Mouse (Mus musculus) megakaryocyte-erythroid progenitor cell, adult 5-6 weeks (primary cell): ENCODE results near the gene Ugt1a6a. TPM values are rescaled to one million over a fixed set of nuclear protein-coding genes. Genes with fewer than 3 reads are reported as not detected.
A peak's percentile ranks its signal among the peaks of the same experiment; 100 is the strongest.
"Not testable (repeated sequence)": the region's sequence is repeated elsewhere in the genome, so short reads cannot be mapped to it uniquely, and the experiment has no call there.

Experiments
- ATAC-seq: replicated peaks from 2 replicates; pipeline ENCODE4 v1.8.0; 2016; ENCODE audit warnings: mild to moderate bottlenecking, inconsistent platforms; ENCODE audit not compliant: severe bottlenecking, poor library complexity, low FRiP score, low TSS enrichment
- total RNA-seq, 2 experiments: library from RNA; stranded (forward) in 1 of 2; stranded (reverse) in 1 of 2; fragments of 200-1000, 215-1000 nt in 1 of 2; fragments of >200 nt in 1 of 2; fragmentation: Nextera tagmentation in 1 of 2; gene quantifications; 2 replicates each; pipeline ENCODE4 v1.2.3; 2014 to 2017

Ugt1a6a gene
- total RNA-seq, 2 experiments from 2014 or later = not detected

GRCm38 (mm10) chr1:88205294-88205922 is 70.8 kb downstream of the Ugt1a6a start, which contains the start of gene Dnajb3:
Gene Dnajb3, minus strand, starts transcription at chr1:88205782.
- peak; percentile 60 for ATAC-seq

GRCm38 (mm10) chr1:88206843-88207479 is 72.4 kb downstream of the Ugt1a6a start:
- peak; percentile 87 for ATAC-seq

DNA sequence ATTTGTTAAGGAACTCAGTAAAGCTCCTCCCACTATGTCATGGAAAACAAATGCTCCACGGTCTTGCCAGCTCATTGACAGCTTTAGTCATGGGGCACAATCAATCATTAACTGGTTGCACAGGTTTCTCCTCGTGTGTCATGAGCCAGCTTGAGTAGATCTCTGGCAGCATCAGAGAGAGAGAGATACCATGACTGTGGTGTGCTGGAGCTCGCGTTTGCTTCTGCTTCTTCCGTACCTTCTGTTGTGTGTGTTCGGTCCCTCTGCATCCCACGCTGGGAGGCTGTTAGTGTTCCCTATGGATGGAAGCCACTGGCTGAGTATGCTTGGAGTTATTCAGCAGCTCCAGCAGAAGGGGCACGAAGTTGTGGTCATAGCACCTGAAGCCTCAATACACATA is 77.2 kb downstream of the Ugt1a6a start, which contains the start of gene Ugt1a1:
Gene Ugt1a1, plus strand, starts transcription at position 148 of the 400 bp plus-strand sequence.
- peak; percentile 16; the same call in 1 of the 2 replicates for ATAC-seq

DNA sequence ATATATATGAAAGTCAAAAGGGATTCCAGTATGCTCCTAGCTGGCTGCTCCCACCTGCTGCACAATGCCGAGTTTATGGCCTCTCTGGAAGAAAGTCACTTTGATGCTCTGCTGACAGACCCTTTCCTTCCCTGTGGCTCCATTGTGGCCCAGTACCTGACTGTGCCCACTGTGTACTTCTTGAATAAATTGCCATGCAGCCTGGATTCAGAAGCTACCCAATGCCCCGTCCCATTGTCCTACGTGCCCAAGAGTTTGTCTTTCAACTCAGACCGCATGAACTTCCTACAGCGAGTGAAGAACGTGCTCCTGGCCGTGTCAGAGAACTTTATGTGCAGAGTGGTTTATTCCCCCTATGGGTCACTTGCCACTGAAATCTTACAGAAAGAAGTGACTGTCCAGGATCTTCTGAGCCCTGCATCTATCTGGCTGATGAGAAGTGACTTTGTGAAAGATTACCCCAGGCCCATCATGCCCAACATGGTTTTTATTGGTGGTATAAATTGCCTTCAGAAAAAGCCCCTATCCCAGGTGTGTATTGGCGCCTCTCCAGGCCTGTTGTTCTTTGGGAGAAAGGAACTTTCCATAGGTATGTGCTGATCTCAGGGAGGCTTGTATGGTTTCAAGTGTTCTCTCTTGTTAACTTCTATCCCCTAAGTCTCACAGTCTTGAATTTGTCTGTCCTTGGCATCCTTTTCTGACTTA is 77.9 kb downstream of the Ugt1a6a start:
- ATAC-seq = no peak

GRCm38 (mm10) chr1:88213061-88213460 is 78.5 kb downstream of the Ugt1a6a start:
- no peak for ATAC-seq

- 0 out of 2 replicates have a peak, but pooled peaks have one; percentile 19 for ATAC-seq
These were observed 79.3 kb downstream of the Ugt1a6a start for GRCm38 (mm10) chr1:88213766-88214461.

DNA sequence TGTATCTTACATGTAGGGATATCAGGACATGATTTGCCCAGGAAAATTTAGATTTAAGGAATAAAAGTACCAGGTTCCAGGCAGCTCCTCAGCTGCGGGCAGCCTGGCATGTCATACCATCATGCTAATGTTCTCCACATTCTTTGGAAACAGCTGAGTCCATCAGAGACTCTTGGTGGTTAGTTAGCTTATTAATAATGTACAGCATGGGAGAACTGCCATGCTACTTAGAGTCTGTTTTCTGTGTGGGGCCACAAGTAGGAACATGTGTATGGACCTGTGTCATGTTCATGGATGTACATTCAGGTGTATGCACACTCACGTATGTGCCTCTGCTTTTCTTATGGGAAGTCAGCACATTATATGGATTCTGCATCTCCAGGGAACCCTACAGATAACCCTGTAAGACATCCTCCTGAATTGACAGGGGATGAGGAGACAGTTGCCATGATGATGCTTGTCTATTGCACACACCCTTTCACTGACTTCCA is 79.9 kb downstream of the Ugt1a6a start:
- ATAC-seq = no peak

DNA sequence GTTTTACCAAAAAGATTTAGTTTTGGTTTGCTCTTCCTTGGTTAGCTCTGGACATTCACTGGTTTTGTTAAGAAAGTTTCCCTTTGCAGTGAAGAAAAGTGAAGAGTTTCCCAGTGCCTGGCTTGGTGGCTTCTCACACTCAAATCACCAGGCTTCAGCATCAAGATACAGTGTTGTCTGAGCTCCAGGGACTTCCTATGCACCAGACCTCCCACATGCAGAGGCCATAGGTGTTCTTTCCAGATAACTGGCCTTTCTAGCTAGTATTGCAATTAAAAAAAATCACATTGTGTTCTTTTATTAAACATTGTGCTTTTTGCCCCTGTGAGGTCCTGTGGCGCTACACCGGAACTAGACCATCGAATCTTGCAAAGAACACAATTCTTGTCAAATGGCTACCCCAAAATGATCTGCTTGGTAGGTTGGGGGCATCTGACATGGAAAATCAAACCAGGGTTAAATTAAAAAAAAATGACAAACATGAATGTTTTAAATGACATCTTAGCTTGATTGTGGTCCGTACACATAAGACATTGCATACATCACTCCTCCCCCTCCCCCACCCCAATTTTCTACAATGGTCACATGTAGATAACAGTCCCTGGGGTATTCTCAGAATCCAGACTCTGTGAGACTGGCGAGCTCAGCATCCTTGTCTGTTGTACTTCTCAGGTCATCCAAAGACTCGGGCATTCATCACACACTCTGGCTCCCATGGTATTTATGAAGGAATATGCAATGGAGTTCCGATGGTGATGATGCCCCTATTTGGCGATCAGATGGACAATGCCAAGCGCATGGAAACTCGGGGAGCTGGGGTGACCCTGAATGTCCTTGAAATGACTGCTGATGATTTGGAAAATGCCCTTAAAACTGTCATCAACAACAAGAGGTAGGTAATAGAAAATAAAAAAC is 81.1 kb downstream of the Ugt1a6a start:
- no peak for ATAC-seq

DNA sequence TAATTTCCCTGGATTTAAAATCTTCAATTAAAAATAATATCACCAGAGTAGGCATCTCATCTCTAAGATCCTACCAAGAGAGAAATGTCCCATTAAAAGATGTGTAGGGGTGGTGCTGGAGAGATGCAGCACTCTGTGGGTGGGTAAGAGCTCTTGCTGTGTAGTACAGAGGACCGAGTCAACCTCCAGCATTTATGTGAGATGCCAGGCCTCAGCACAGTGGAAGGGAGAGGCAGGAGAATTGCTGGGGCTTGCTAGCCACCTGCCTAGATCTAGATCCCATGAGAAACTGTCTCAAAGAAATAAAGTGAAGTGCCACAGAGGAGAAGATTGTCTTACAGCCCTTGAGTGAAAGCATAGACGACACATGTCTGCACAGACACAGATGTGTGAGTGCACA is 81.9 kb downstream of the Ugt1a6a start:
- no peak for ATAC-seq

DNA sequence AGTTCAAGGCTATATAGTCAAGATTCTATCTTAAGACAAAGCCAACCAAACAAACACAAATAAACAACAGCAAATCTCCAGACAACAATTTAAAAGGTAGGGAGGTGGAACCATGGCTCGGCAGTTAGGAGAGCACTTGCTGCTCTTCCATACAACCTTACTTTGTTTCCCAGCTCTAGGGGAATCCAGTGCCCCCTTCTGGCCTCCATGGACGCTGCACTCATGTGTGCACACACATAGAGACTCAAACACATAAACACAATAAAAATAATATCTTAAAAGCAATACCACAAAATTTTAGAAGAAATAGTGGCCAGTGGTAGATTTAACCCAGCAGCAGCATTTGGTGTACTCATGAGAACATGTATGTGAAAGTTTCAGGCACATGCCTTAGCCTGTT is 82.5 kb downstream of the Ugt1a6a start:
- no peak for ATAC-seq

DNA sequence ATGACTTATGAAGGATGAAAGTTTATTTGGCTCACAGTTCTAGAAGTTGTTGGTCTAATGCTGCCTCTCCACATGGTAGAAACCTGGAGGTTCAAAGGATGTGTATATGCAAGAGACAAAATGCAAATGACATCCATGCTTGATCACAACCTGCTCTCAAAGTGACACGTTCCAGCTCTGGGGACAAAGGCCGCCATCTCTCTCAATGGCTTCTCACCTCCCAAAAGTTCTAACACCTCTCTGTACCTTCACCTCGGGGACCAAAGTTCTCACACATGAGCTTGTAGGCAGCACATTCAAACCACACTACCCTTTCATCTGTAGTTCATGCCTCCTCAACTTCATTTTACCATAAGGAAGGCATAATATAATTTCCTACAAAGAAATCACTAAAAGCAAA is 83.0 kb downstream of the Ugt1a6a start:
- no peak for ATAC-seq

GRCm38 (mm10) chr1:88218051-88218450 is 83.4 kb downstream of the Ugt1a6a start:
- no peak for ATAC-seq

DNA sequence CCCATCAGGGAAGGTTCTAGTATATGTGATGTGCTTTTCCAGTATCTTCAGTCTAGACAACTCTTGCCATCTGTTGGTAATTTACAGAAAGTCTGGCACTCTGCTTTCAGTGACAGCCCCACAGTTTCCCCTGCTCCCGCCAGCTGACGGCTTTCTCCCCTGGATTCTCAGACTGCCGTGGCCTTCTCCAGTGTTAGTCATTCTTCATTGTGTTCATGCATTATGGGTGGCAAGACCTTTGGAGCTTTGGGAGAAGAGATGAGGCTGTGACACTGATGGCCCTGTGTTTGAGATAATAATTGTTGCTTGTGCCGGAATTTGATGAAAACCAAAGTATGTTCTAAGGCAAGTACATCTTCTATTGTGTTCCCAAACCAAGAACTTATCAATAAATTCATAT is 84.0 kb downstream of the Ugt1a6a start:
- ATAC-seq = no peak

DNA sequence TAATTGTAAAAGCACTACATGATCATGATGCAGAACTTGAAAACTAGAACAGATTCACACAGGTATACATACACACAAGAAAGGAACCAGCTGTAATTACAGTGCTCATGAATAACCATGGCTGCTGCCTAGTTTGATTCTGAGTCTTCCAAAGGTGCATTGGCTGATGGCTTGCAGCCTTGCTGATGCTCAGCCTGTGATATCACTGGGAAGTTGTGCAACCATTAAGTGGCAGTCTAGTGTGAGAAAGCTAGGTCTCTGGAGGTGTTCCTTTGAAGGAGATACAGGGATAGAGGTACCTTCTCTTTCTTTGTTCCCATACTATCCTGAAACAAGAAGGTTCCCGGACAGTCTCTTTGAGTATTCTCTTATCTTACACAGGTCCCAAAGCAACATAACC is 84.4 kb downstream of the Ugt1a6a start:
- no peak for ATAC-seq

DNA sequence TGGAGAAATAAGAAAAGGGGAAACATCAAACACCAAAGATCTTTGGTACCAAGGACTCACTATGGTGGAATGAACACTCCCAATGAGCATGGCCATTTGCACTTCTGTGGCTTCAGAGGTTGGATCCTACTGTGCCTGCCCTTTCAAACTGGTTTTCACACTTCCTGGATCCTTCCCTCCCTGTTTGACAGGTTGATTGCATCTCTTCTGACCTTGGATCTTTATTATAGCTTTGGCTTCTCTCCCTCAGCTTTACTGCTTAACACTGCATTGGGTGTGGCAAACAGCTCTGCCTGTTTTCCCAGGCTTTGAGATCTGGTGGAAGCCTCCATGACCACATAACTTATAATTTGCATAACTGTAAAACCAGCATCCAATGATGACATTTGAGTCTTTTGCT is 85.7 kb downstream of the Ugt1a6a start:
- no peak for ATAC-seq

DNA sequence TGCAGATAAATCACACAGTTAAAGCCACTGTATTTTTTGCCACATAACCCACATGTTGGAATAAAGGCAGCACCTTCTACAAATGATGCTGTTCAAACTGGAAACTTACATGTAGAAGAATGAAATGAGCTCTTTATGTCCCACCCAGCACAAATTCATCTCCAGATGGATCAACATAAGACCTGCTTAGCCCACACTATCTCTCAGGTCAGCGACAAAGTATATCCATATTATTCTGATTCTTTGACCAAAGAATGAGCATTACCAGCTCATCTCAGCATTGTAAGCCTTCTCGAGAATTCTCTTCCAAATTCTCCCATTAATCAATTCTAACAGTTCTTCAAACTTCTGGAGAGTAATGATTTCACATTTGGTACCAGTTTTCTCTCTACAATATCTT is 87.6 kb downstream of the Ugt1a6a start:
- no peak for ATAC-seq

DNA sequence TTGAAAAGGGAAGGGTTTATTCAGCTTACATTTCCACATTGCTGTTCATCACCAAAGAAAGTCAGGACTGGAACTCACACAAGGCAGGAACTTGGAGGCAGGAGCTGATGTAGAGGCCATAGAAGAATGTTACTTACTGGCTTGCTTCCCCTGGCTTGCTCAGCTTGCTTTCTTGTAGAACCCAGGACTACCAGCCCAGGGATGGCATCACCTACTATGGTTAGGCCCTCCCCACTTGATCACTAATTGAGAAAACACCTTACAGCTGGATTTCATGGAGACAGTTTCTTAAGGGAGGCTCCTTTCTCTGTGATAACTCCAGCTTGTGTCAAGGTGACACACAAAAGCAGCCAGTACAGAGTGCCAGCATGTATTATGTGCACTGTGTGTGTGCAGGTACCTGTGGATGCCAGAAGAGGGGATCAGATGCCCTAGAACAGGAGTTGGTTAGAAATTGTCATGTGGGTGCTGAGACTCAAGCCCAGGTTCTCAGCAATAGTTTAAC is 88.5 kb downstream of the Ugt1a6a start:
- ATAC-seq = not testable (repeated sequence)

- ATAC-seq = no peak
These were observed 89.0 kb downstream of the Ugt1a6a start for GRCm38 (mm10) chr1:88223591-88223990.
